Mouse (Mus musculus) cerebellum, adult (tissue): ENCODE measurements at regions not wholly inside any gene's neighbourhood (a gene's known extent, or its start where the extent isn't known, plus 50 kb on each side); places are given as distances from the start of the nearest gene placed in this dataset.

ENCODE experiments used
- ATAC-seq: cut with Nextera tagmentation; 2 replicates; pipeline ENCODE4 v1.9.2; 2017; ENCODE audit warnings: mild to moderate bottlenecking, moderate library complexity, mixed read lengths; ENCODE audit not compliant: insufficient number of reproducible peaks, low FRiP score, low TSS enrichment

GRCm38 (mm10) chr10:24490432-24490831, 104.8 kb upstream of the Ccn2 start:
- no peak for ATAC-seq

GRCm38 (mm10) chr10:24491848-24492247, 103.4 kb upstream of the Ccn2 start:
- no peak for ATAC-seq

- no peak for ATAC-seq
Measured at GRCm38 (mm10) chr10:24493392-24493791, 101.8 kb upstream of the Ccn2 start.

- ATAC-seq: no peak
Measured at GRCm38 (mm10) chr10:24493936-24494335, 101.3 kb upstream of the Ccn2 start.

- ATAC-seq: no peak
Measured at GRCm38 (mm10) chr10:24519795-24520512, 75.3 kb upstream of the Ccn2 start.

- no peak for ATAC-seq
Measured at GRCm38 (mm10) chr10:24520515-24520914, 74.7 kb upstream of the Ccn2 start.

- no peak for ATAC-seq
Measured at GRCm38 (mm10) chr10:24532776-24533175, 62.5 kb upstream of the Ccn2 start.

- ATAC-seq: no peak
Measured at GRCm38 (mm10) chr10:24534901-24535300, 60.3 kb upstream of the Ccn2 start.

- ATAC-seq: no peak
Measured at GRCm38 (mm10) chr10:24535461-24535860, 59.8 kb upstream of the Ccn2 start.

- ATAC-seq: no peak
Measured at GRCm38 (mm10) chr10:24541990-24542389, 53.3 kb upstream of the Ccn2 start.
